ENCODE assay signal across 8 mouse cellular contexts in the genomic region with DNA sequence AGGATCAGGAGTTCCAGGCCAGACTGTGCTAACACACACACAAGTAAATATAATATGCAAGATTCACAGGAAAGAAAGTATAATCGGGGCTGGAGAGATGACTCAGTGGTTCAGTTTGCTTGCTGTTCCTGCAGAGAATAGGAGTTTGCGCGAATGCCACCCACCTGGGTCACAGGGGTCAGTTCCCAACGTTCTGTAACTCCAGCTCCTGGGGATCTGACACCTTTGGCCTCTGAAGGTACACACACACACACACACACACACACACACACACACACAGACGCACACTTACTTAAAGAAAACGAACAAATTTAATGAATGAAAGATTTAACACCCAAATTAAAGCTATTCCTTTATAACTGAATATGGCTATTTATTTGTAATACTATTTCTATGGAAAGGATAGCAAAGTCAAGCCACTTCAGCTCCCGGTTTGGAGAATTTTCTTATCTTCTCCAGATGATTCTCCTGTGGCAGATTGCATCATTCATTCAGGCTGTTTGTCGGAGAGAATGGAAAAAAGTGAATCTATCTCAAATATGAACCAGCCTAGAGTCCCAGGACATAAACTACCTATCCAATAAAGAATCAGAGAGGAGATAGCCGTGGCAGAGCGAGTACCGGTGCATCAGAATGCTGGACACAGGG. TPM values are rescaled to one million over a fixed set of nuclear protein-coding genes. Genes with fewer than 3 reads are reported as not detected.
A peak's percentile ranks its signal among the peaks of the same experiment; 100 is the strongest.
DNase-seq lines count a peak whose midpoint lies in the region; ATAC-seq and TF ChIP-seq lines count a peak whose summit lies in the region.

No protein-coding gene starts in this region.

- DNase-seq in heart, embryonic 10.5 days (ENCODE audit: low spot score): no peak
- no peak for DNase-seq in heart, adult 11 months
- DNase-seq in left cerebral cortex, adult 11 months (ENCODE audit: low spot score): no peak
- no peak for DNase-seq in right cerebral cortex, postnatal 14 days
- DNase-seq in right cerebral cortex, adult 18-20 months: no peak

- no peaks in the 10 kb centered on the region for H3K79me3 ChIP-seq in C2C12 (ENCODE audit: low read depth)

- peak overlapping the region; percentile 51 for H3K9ac ChIP-seq in forebrain, embryonic 15.5 days (replicated peaks)
- H3K9ac ChIP-seq in liver, embryonic 16.5 days (ENCODE audit: low read depth, low read length): peak overlapping the region; percentile 77

- no peaks in the 10 kb centered on the region for H3K79me2 ChIP-seq in C2C12 (ENCODE audit: control insufficient read depth, insufficient read depth)

- H3K9me3 ChIP-seq in heart, embryonic 10.5 days: no peaks in the 10 kb centered on the region
- no peaks in the 10 kb centered on the region for H3K9me3 ChIP-seq in forebrain, embryonic 15.5 days
- no peaks in the 10 kb centered on the region for H3K9me3 ChIP-seq in liver, embryonic 16.5 days (replicated peaks; ENCODE audit: control insufficient read depth, low read length)

- no peak for TF ChIP-seq CTCF in C2C12 (IDR thresholded peaks at IDR 0.05; ENCODE audit: control insufficient read depth, insufficient read depth, insufficient read length)

- H3K27me3 ChIP-seq in heart, embryonic 10.5 days (ENCODE audit: insufficient read depth, poor library complexity, severe bottlenecking): no peaks in the 10 kb centered on the region
- H3K27me3 ChIP-seq in C2C12 (ENCODE audit: control insufficient read depth, insufficient read depth, insufficient read length): no peaks in the 10 kb centered on the region
- H3K27me3 ChIP-seq in forebrain, embryonic 15.5 days: no peaks in the 10 kb centered on the region
- no peaks in the 10 kb centered on the region for H3K27me3 ChIP-seq in liver, embryonic 16.5 days (ENCODE audit: control insufficient read depth, insufficient read depth, low read depth, low read length)

- peak overlapping the region; percentile 74 for H3K4me2 ChIP-seq in forebrain, embryonic 15.5 days (replicated peaks)
- H3K4me2 ChIP-seq in liver, embryonic 16.5 days (ENCODE audit: low read depth, low read length): peak overlapping the region; percentile 70

- peak overlapping the region; percentile 73 for H3ac ChIP-seq in C2C12 (ENCODE audit: control insufficient read depth, insufficient read length, low read depth)

- no peaks in the 10 kb centered on the region for H3K36me3 ChIP-seq in heart, embryonic 10.5 days
- H3K36me3 ChIP-seq in C2C12 (ENCODE audit: control insufficient read depth, insufficient read depth): peaks cover 8% of the 10 kb centered on the region
- H3K36me3 ChIP-seq in forebrain, embryonic 15.5 days: no peaks in the 10 kb centered on the region
- H3K36me3 ChIP-seq in liver, embryonic 16.5 days (ENCODE audit: control insufficient read depth, insufficient read depth): no peaks in the 10 kb centered on the region

- H3K27ac ChIP-seq in heart, embryonic 10.5 days: peak overlapping the region; percentile 81
- no peak overlapping the region for H3K27ac ChIP-seq in forebrain, embryonic 15.5 days (replicated peaks)
- H3K27ac ChIP-seq in liver, embryonic 16.5 days (ENCODE audit: low read length): peak overlapping the region; percentile 79

- no peak for ATAC-seq in forebrain, embryonic 15.5 days (replicated peaks)
- ATAC-seq in liver, embryonic 16.5 days (ENCODE audit: low read depth): peak; percentile 64

- peak overlapping the region; percentile 73 for H3K4me3 ChIP-seq in heart, embryonic 10.5 days
- peak overlapping the region; percentile 49 for H3K4me3 ChIP-seq in C2C12 (ENCODE audit: insufficient read depth, poor library complexity, severe bottlenecking)
- peak overlapping the region; percentile 49 for H3K4me3 ChIP-seq in forebrain, embryonic 15.5 days
- peak overlapping the region; percentile 74 for H3K4me3 ChIP-seq in liver, embryonic 16.5 days (ENCODE audit: low read depth, low read length)

- WGBS in heart, embryonic 10.5 days: 38% methylated on average over 11 of the region's 11 CpGs
- 38% methylated on average over 11 of the region's 11 CpGs for WGBS in forebrain, embryonic 15.5 days
- whole genome bisulfite sequencing in liver, embryonic 16.5 days (ENCODE audit: insufficient replicate concordance): 30% methylated on average over 11 of the region's 11 CpGs

- H3K4me1 ChIP-seq in heart, embryonic 10.5 days: peaks cover 13% of the 10 kb centered on the region
- H3K4me1 ChIP-seq in forebrain, embryonic 15.5 days: peaks cover 8% of the 10 kb centered on the region
- H3K4me1 ChIP-seq in liver, embryonic 16.5 days (ENCODE audit: control insufficient read depth, low read depth, low read length): peaks cover 7% of the 10 kb centered on the region

TF ChIP-seq in C2C12, 6 proteins besides CTCF, POLR2A, EP300 and RAD21:
- TF ChIP-seq USF1 (IDR thresholded peaks at IDR 0.05; ENCODE audit: low read depth): no peak
- TF ChIP-seq MYOD1 (IDR thresholded peaks at IDR 0.05; ENCODE audit: control insufficient read depth, insufficient read length, low read depth): no peak
- TF ChIP-seq CEBPB (IDR thresholded peaks at IDR 0.05; ENCODE audit: low read depth): peak; percentile 47

RNA-seq across cellular contexts. Expression of a gene that starts 8.8 kb away (rescaled TPM):
- 36.3 and 55.4 TPM in 2 replicates for polyA plus RNA-seq in heart, embryonic 10.5 days (2016; fragmentation: Nextera tagmentation; extraction: Ambion mirVana)
- 131 TPM for polyA plus RNA-seq in C2C12 (2012; fragmentation: generic; extraction: Trizol)
- polyA plus RNA-seq in forebrain, embryonic 15.5 days (2015; fragmentation: Nextera tagmentation; extraction: Ambion mirVana): 47.9 and 48.0 TPM in 2 replicates
- polyA plus RNA-seq in liver, embryonic 16.5 days (2015; fragmentation: Nextera tagmentation; extraction: Ambion mirVana): 92.8 and 104 TPM in 2 replicates

RNA-seq across cellular contexts. Expression of a gene that starts 53.6 kb away (rescaled TPM):
- polyA plus RNA-seq in heart, embryonic 10.5 days (2016; fragmentation: Nextera tagmentation; extraction: Ambion mirVana): 140 and 220 TPM in 2 replicates
- polyA plus RNA-seq in C2C12 (2012; fragmentation: generic; extraction: Trizol): 31.9 TPM
- 75.0 and 79.4 TPM in 2 replicates for polyA plus RNA-seq in forebrain, embryonic 15.5 days (2015; fragmentation: Nextera tagmentation; extraction: Ambion mirVana)
- 23.1 and 23.8 TPM in 2 replicates for polyA plus RNA-seq in liver, embryonic 16.5 days (2015; fragmentation: Nextera tagmentation; extraction: Ambion mirVana)
